Mouse (Mus musculus) cortical plate, adult 2 months (tissue): Measurements from ENCODE around the gene Ddx19b.

Experiments used
- CTCF ChIP-seq: fragments of 200-500 bp; IDR thresholded peaks from 2 replicates; pipeline ENCODE4 v1.5.1; 2011; ENCODE audit warnings: mild to moderate bottlenecking, control low read depth, low read length; ENCODE audit not compliant: insufficient read depth; ENCODE audit errors: extremely low read depth
- POLR2A ChIP-seq: fragments of 200-500 bp; IDR thresholded peaks from 2 replicates; pipeline ENCODE4 v1.6.1; 2011; ENCODE audit warnings: mild to moderate bottlenecking, low read length, control low read depth; ENCODE audit not compliant: insufficient read depth; ENCODE audit errors: extremely low read depth

DNA sequence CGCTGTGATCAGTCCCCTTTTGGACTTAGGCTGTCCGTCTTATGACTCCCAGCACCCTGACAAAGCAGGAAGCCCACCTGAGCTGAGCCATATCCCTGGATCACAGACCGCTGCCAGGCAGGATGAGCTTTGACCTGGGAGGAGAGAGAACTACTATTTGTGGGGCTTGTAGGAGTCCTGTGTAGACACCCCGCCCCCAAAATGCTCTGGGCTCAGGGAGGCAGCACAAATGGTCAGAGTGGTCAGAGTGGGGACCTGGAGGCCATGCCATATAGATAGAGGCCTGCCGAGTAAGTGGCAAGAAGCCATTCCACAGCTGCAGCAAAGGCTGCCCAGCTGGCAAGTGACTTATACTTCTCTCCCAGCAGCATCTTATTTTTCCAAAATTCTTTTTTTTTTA is 73.4 kb downstream of the Ddx19b start:
- no peak for TF ChIP-seq POLR2A
- no peak for TF ChIP-seq CTCF
